In genomic region chr5:33716467-33716866, GRCm38 (mm10) we compare ENCODE assay signal across 14 mouse cellular contexts. TPM values are rescaled to one million over a fixed set of nuclear protein-coding genes. Genes with fewer than 3 reads are reported as not detected.
A peak's percentile ranks its signal among the peaks of the same experiment; 100 is the strongest.
DNase-seq lines count a peak whose midpoint lies in the region; ATAC-seq and TF ChIP-seq lines count a peak whose summit lies in the region.
"Had no signal": no experiment of that assay in that cellular context is flagged by ENCODE, and none has a peak within 500 bp of the region (broad histone marks: within the 10 kb centered on the region; RNA-seq: fewer than 3 reads in every experiment).

No protein-coding gene starts in this region.

- peak; percentile 23 for DNase-seq in thymus, postnatal 4 days
- no peak for DNase-seq in thymus, postnatal 36 days
- peak; percentile 50 for DNase-seq in stomach, postnatal 0 days (ENCODE audit: low spot score)
- no peak for DNase-seq in ovary, adult 18-20 months (ENCODE audit: low spot score)
- DNase-seq in heart, adult 18-20 months, result no peak
- DNase-seq: cerebellum, adult 9-10 months; gastrocnemius, adult 2 months; kidney, adult 8-10 months; right cerebral cortex, postnatal 4 days had no signal

- H3K4me2 ChIP-seq in kidney, embryonic 16.5 days (replicated peaks; ENCODE audit: low read depth, low read length), result no peak overlapping the region
- H3K4me2 ChIP-seq in kidney, embryonic 15.5 days, result no peak overlapping the region
- H3K4me2 ChIP-seq in intestine, embryonic 15.5 days (replicated peaks), result no peak overlapping the region
- no peak overlapping the region for H3K4me2 ChIP-seq in stomach, postnatal 0 days (replicated peaks; ENCODE audit: low read depth)
- H3K4me2 ChIP-seq: liver, embryonic 15.5 days had no signal

- H3K36me3 ChIP-seq in kidney, embryonic 16.5 days (ENCODE audit: insufficient read depth, low read length), result no peaks in the 10 kb centered on the region
- H3K36me3 ChIP-seq in kidney, embryonic 15.5 days, result no peaks in the 10 kb centered on the region
- H3K36me3 ChIP-seq in intestine, embryonic 15.5 days, result no peaks in the 10 kb centered on the region
- no peaks in the 10 kb centered on the region for H3K36me3 ChIP-seq in stomach, postnatal 0 days (ENCODE audit: control insufficient read depth, insufficient read depth, low read length)
- H3K36me3 ChIP-seq: liver, embryonic 15.5 days had no signal

- no peaks in the 10 kb centered on the region for H3K9me3 ChIP-seq in kidney, embryonic 16.5 days (ENCODE audit: low read length)
- H3K9me3 ChIP-seq in kidney, embryonic 15.5 days (replicated peaks), result no peaks in the 10 kb centered on the region
- H3K9me3 ChIP-seq in intestine, embryonic 15.5 days, result no peaks in the 10 kb centered on the region
- H3K9me3 ChIP-seq in stomach, postnatal 0 days (ENCODE audit: control insufficient read depth, low read length), result no peaks in the 10 kb centered on the region
- H3K9me3 ChIP-seq: liver, embryonic 15.5 days had no signal

- H3K27ac ChIP-seq in kidney, embryonic 16.5 days (ENCODE audit: low read length), result no peak overlapping the region
- H3K27ac ChIP-seq in kidney, embryonic 15.5 days, result no peak overlapping the region
- no peak overlapping the region for H3K27ac ChIP-seq in intestine, embryonic 15.5 days
- H3K27ac ChIP-seq in stomach, postnatal 0 days (replicated peaks), result peak overlapping the region; percentile 35; the same call in 1 of the 2 replicates
- H3K27ac ChIP-seq: gastrocnemius, adult 2 months; liver, embryonic 15.5 days had no signal

- H3K27me3 ChIP-seq in kidney, embryonic 16.5 days (ENCODE audit: insufficient read depth, low read length), result no peaks in the 10 kb centered on the region
- peaks cover 14% of the 10 kb centered on the region; the same call in 1 of the 2 replicates for H3K27me3 ChIP-seq in kidney, embryonic 15.5 days
- no peaks in the 10 kb centered on the region for H3K27me3 ChIP-seq in intestine, embryonic 15.5 days (replicated peaks)
- no peaks in the 10 kb centered on the region for H3K27me3 ChIP-seq in stomach, postnatal 0 days (ENCODE audit: control insufficient read depth, insufficient read depth, low read length)

- H3K4me1 ChIP-seq in kidney, embryonic 16.5 days (ENCODE audit: insufficient read depth, low read length), result peaks cover 10% of the 10 kb centered on the region; the same call in 1 of the 2 replicates
- peaks cover 25% of the 10 kb centered on the region for H3K4me1 ChIP-seq in kidney, embryonic 15.5 days
- peaks cover 18% of the 10 kb centered on the region for H3K4me1 ChIP-seq in intestine, embryonic 15.5 days (replicated peaks)
- H3K4me1 ChIP-seq in stomach, postnatal 0 days (replicated peaks; ENCODE audit: control insufficient read depth, insufficient read depth), result no peaks in the 10 kb centered on the region

- TF ChIP-seq EP300 in stomach, postnatal 0 days (optimal IDR thresholded peaks at IDR 0.05), result no peak

- peak; percentile 55; the same call in 1 of the 2 replicates for ATAC-seq in kidney, embryonic 16.5 days (ENCODE audit: low FRiP score, low TSS enrichment)
- no peak; the same call in 1 of the 2 replicates for ATAC-seq in kidney, embryonic 15.5 days (replicated peaks; ENCODE audit: low FRiP score)
- peak; percentile 54 for ATAC-seq in intestine, embryonic 15.5 days
- ATAC-seq in stomach, postnatal 0 days (ENCODE audit: low FRiP score, low TSS enrichment), result peak; percentile 67

- no peak overlapping the region for H3K9ac ChIP-seq in kidney, embryonic 16.5 days (replicated peaks; ENCODE audit: low read length)
- no peak overlapping the region for H3K9ac ChIP-seq in kidney, embryonic 15.5 days
- H3K9ac ChIP-seq in intestine, embryonic 15.5 days, result no peak overlapping the region
- no peak overlapping the region for H3K9ac ChIP-seq in stomach, postnatal 0 days (ENCODE audit: low read length)
- H3K9ac ChIP-seq: liver, embryonic 15.5 days had no signal

- H3K4me3 ChIP-seq in kidney, embryonic 16.5 days (ENCODE audit: low read length), result no peak overlapping the region
- H3K4me3 ChIP-seq in kidney, embryonic 15.5 days (replicated peaks), result no peak overlapping the region
- H3K4me3 ChIP-seq in intestine, embryonic 15.5 days (replicated peaks), result no peak overlapping the region
- no peak overlapping the region for H3K4me3 ChIP-seq in stomach, postnatal 0 days (ENCODE audit: low read depth, low read length)
- H3K4me3 ChIP-seq: gastrocnemius, adult 2 months; liver, embryonic 15.5 days had no signal

- peak; percentile 59 for TF ChIP-seq CTCF in stomach, postnatal 0 days (IDR thresholded peaks at IDR 0.05; ENCODE audit: low read depth)

- 82% methylated on average over 6 of the region's 6 CpGs for WGBS in kidney, embryonic 16.5 days
- WGBS in kidney, embryonic 15.5 days, result 78% methylated on average over 6 of the region's 6 CpGs
- 73% methylated on average over 6 of the region's 6 CpGs for WGBS in intestine, embryonic 15.5 days
- 54% methylated on average over 6 of the region's 6 CpGs for WGBS in stomach, postnatal 0 days

RNA-seq across cellular contexts. Expression of gene Fgfr3, which starts 5.0 kb away (rescaled TPM):
- polyA plus RNA-seq in kidney, embryonic 16.5 days (2015; fragmentation: Nextera tagmentation; extraction: Ambion mirVana), result 19.1 and 21.9 TPM in 2 replicates
- 16.2 and 17.4 TPM in 2 replicates for polyA plus RNA-seq in kidney, embryonic 15.5 days (2015; fragmentation: Nextera tagmentation; extraction: Ambion mirVana)
- 11.4 and 11.6 TPM in 2 replicates for polyA plus RNA-seq in intestine, embryonic 15.5 days (2015; fragmentation: Nextera tagmentation; extraction: Ambion mirVana)
- polyA plus RNA-seq in stomach, postnatal 0 days (2015; fragmentation: Nextera tagmentation; extraction: Ambion mirVana), result 17.4 and 19.3 TPM in 2 replicates
- total RNA-seq in heart, adult 18-20 months (2021), result 10 to 100 TPM; 10.3 to 11.9 TPM
- total RNA-seq: monocyte, adult 5-6 weeks had no signal

RNA-seq across cellular contexts. Expression of gene Tmem129, which starts 58.3 kb away (rescaled TPM):
- 48.5 and 50.8 TPM in 2 replicates for polyA plus RNA-seq in kidney, embryonic 16.5 days (2015; fragmentation: Nextera tagmentation; extraction: Ambion mirVana)
- 37.4 and 37.5 TPM in 2 replicates for polyA plus RNA-seq in kidney, embryonic 15.5 days (2015; fragmentation: Nextera tagmentation; extraction: Ambion mirVana)
- 31.8 and 33.1 TPM in 2 replicates for polyA plus RNA-seq in intestine, embryonic 15.5 days (2015; fragmentation: Nextera tagmentation; extraction: Ambion mirVana)
- polyA plus RNA-seq in stomach, postnatal 0 days (2015; fragmentation: Nextera tagmentation; extraction: Ambion mirVana), result 16.7 and 17.4 TPM in 2 replicates
- 10 to 100 TPM; 19.5 to 19.6 TPM for total RNA-seq in heart, adult 18-20 months (2021)

RNA-seq across cellular contexts. Expression of gene Tacc3, which starts 58.5 kb away (rescaled TPM):
- 186 and 192 TPM in 2 replicates for polyA plus RNA-seq in kidney, embryonic 16.5 days (2015; fragmentation: Nextera tagmentation; extraction: Ambion mirVana)
- 192 and 195 TPM in 2 replicates for polyA plus RNA-seq in kidney, embryonic 15.5 days (2015; fragmentation: Nextera tagmentation; extraction: Ambion mirVana)
- polyA plus RNA-seq in intestine, embryonic 15.5 days (2015; fragmentation: Nextera tagmentation; extraction: Ambion mirVana), result 148 and 172 TPM in 2 replicates
- 33.8 and 44.0 TPM in 2 replicates for polyA plus RNA-seq in stomach, postnatal 0 days (2015; fragmentation: Nextera tagmentation; extraction: Ambion mirVana)
- 1 to 10 TPM; 1.5 to 2.5 TPM for total RNA-seq in heart, adult 18-20 months (2021)

Comparison
In these comparisons a context has a peak if more than half of its experiments do, and no peak if none do; other contexts are left out.
1. DNase-seq: peak in thymus, postnatal 4 days (single experiment) and stomach, postnatal 0 days (single experiment); none in thymus, postnatal 36 days (0 of 2), ovary, adult 18-20 months (single experiment) and heart, adult 18-20 months (0 of 2).